Mouse (Mus musculus): ENCODE data around the gene Rcvrn. TPM values are rescaled to one million over a fixed set of nuclear protein-coding genes. Genes with fewer than 3 reads are reported as not detected.
A peak's percentile ranks its signal among the peaks of the same experiment; 100 is the strongest.

Gene Rcvrn
- total RNA-seq, 2 experiments from 2014 or later: 1.8 to 2.9 TPM

GRCm38 (mm10) chr11:67670031-67670430 is 25.1 kb upstream of the Rcvrn start:
- DNase-seq: no peak

GRCm38 (mm10) chr11:67672140-67672539 is 23.0 kb upstream of the Rcvrn start:
- DNase-seq: no peak

GRCm38 (mm10) chr11:67675562-67676540 is 19.3 kb upstream of the Rcvrn start:
- DNase-seq: peak; percentile 42 to 68

GRCm38 (mm10) chr11:67679300-67679699 is 15.8 kb upstream of the Rcvrn start:
- no peak for DNase-seq

GRCm38 (mm10) chr11:67679930-67680329 is 15.2 kb upstream of the Rcvrn start:
- DNase-seq: no peak

GRCm38 (mm10) chr11:67681871-67682270 is 13.3 kb upstream of the Rcvrn start:
- no peak for DNase-seq

GRCm38 (mm10) chr11:67686109-67686508 is 9.0 kb upstream of the Rcvrn start:
- DNase-seq: no peak

- DNase-seq: no peak
These were observed 17.9 kb downstream of the Rcvrn start for GRCm38 (mm10) chr11:67712976-67713375.

GRCm38 (mm10) chr11:67715382-67715781 is 20.3 kb downstream of the Rcvrn start:
- DNase-seq: no peak

GRCm38 (mm10) chr11:67721485-67721884 is 26.4 kb downstream of the Rcvrn start:
- no peak for DNase-seq

GRCm38 (mm10) chr11:67722399-67723156 is 27.5 kb downstream of the Rcvrn start:
- DNase-seq: no peak

GRCm38 (mm10) chr11:67723231-67724013 is 28.3 kb downstream of the Rcvrn start:
- DNase-seq: no peak

GRCm38 (mm10) chr11:67727095-67727494 is 32.0 kb downstream of the Rcvrn start:
- DNase-seq: no peak

GRCm38 (mm10) chr11:67728726-67729125 is 33.6 kb downstream of the Rcvrn start:
- DNase-seq: no peak

- DNase-seq: no peak
These were observed 35.9 kb downstream of the Rcvrn start for GRCm38 (mm10) chr11:67731056-67731455.

GRCm38 (mm10) chr11:67733726-67734125 is 38.6 kb downstream of the Rcvrn start:
- DNase-seq: no peak

GRCm38 (mm10) chr11:67734597-67734996 is 39.5 kb downstream of the Rcvrn start:
- DNase-seq: no peak

GRCm38 (mm10) chr11:67738345-67738744 is 43.2 kb downstream of the Rcvrn start:
- DNase-seq: no peak

GRCm38 (mm10) chr11:67738846-67739490 is 43.8 kb downstream of the Rcvrn start:
- no peak for DNase-seq

GRCm38 (mm10) chr11:67741569-67741968 is 46.4 kb downstream of the Rcvrn start:
- no peak for DNase-seq

Data from layer of hippocampus, postnatal 36 days (tissue).